Mouse (Mus musculus) thymus, adult 2 months (tissue): ENCODE results near the gene Tcf25.

ENCODE experiments used
- CTCF ChIP-seq: fragments of 200-500 bp; IDR thresholded peaks from 2 replicates; pipeline ENCODE4 v1.5.1; 2012; ENCODE audit warnings: mild to moderate bottlenecking, control low read depth, low read length, moderate library complexity, borderline replicate concordance; ENCODE audit not compliant: control insufficient read depth, poor library complexity, insufficient read depth; ENCODE audit errors: extremely low read depth
- POLR2A ChIP-seq: fragments of 200-500 bp; IDR thresholded peaks from 2 replicates; pipeline ENCODE4 v1.6.1; 2012; ENCODE audit warnings: mild to moderate bottlenecking, low read length, control low read depth, moderate library complexity; ENCODE audit not compliant: control insufficient read depth, poor library complexity, insufficient read depth; ENCODE audit errors: extremely low read depth

DNA sequence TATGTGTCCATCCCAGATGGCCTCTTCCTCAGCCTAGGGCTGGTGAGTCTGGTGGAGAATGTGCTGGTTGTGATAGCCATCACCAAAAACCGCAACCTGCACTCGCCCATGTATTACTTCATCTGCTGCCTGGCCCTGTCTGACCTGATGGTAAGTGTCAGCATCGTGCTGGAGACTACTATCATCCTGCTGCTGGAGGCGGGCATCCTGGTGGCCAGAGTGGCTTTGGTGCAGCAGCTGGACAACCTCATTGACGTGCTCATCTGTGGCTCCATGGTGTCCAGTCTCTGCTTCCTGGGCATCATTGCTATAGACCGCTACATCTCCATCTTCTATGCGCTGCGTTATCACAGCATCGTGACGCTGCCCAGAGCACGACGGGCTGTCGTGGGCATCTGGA lies 34.1 kb downstream of the Tcf25 start:
- TF ChIP-seq POLR2A, result no peak
- no peak for TF ChIP-seq CTCF
